Mouse (Mus musculus) MEL (cell line): ENCODE measurements at regions not wholly inside any gene's neighbourhood (a gene's known extent, or its start where the extent isn't known, plus 50 kb on each side); places are given as distances from the start of the nearest gene placed in this dataset.

Experiments used
- DNase-seq: peaks from one replicate; pipeline ENCODE4 v3.0.0; 2011; ENCODE audit warnings: low read depth, low spot score
- H3K27ac ChIP-seq: 2 replicates; pipeline ENCODE4 v1.5.1; 2012; ENCODE audit warnings: low read depth, mild to moderate bottlenecking, control low read depth, low read length, moderate library complexity; ENCODE audit not compliant: control insufficient read depth
- H3K27me3 ChIP-seq, 2 experiments: fragments of 150-350 bp in 1 of 2; sonication (generic) in 1 of 2; 2 replicates each; pipeline ENCODE4 v1.6.1; 2012; ENCODE audit warnings: low read length in 2 of 2, mild to moderate bottlenecking in 2 of 2, improper control_type of control experiment in 1 of 2, moderate library complexity in 1 of 2; ENCODE audit not compliant: insufficient read depth in 2 of 2, control insufficient read depth in 1 of 2
- H3K36me3 ChIP-seq, 2 experiments: 2 replicates each; pipeline ENCODE4 v1.6.1; 2012 to 2014; ENCODE audit warnings: low read length in 2 of 2, improper control_type of control experiment in 1 of 2, inconsistent platforms in 1 of 2, mild to moderate bottlenecking in 1 of 2; ENCODE audit not compliant: insufficient read depth in 2 of 2, control insufficient read depth in 1 of 2
- H3K4me1 ChIP-seq, 2 experiments: fragments of 150-350 bp in 1 of 2; sonication (generic) in 1 of 2; 2 replicates each; pipeline ENCODE4 v1.6.1; 2012; ENCODE audit warnings: low read length in 2 of 2, improper control_type of control experiment in 1 of 2, mild to moderate bottlenecking in 1 of 2; ENCODE audit not compliant: insufficient read depth in 2 of 2, control insufficient read depth in 1 of 2
- H3K4me3 ChIP-seq, 2 experiments: fragments of 150-350 bp in 1 of 2; sonication (generic) in 1 of 2; 2 replicates each; pipeline ENCODE4 v1.5.1; 2012; ENCODE audit warnings: low read depth in 2 of 2, low read length in 2 of 2, mild to moderate bottlenecking in 2 of 2, moderate library complexity in 2 of 2, control low read depth in 1 of 2, improper control_type of control experiment in 1 of 2; ENCODE audit not compliant: control insufficient read depth in 1 of 2, insufficient read depth in 1 of 2
- H3K79me2 ChIP-seq: 2 replicates; pipeline ENCODE4 v1.6.1; 2012; ENCODE audit warnings: mild to moderate bottlenecking, low read length, moderate library complexity; ENCODE audit not compliant: control insufficient read depth, poor library complexity, insufficient read depth
- H3K9ac ChIP-seq: 2 replicates; pipeline ENCODE4 v1.6.1; 2012; ENCODE audit warnings: low read depth, mild to moderate bottlenecking, control low read depth, low read length, moderate library complexity; ENCODE audit not compliant: control insufficient read depth, poor library complexity, severe bottlenecking
- H3K9me3 ChIP-seq: fragments of 150-350 bp; sonication (generic); replicated peaks from 2 replicates; pipeline ENCODE4 v1.6.1; 2012; ENCODE audit warnings: mild to moderate bottlenecking, low read length, improper control_type of control experiment, moderate library complexity; ENCODE audit not compliant: insufficient read depth
- BHLHE40 ChIP-seq: IDR thresholded peaks from 2 replicates; pipeline ENCODE4 v1.6.1; 2012; ENCODE audit warnings: low read depth, mild to moderate bottlenecking, inconsistent platforms, low read length, improper control_type of control experiment, borderline replicate concordance
- CHD1 ChIP-seq: IDR thresholded peaks from 2 replicates; pipeline ENCODE4 v1.6.1; 2012; ENCODE audit warnings: low read depth, mild to moderate bottlenecking, inconsistent platforms, low read length, improper control_type of control experiment
- CHD2 ChIP-seq: IDR thresholded peaks from 2 replicates; pipeline ENCODE4 v1.6.1; 2011; ENCODE audit warnings: low read length, improper control_type of control experiment
- E2F4 ChIP-seq: IDR thresholded peaks from 2 replicates; pipeline ENCODE4 v1.6.1; 2011; ENCODE audit warnings: low read depth, low read length, improper control_type of control experiment, borderline replicate concordance
- ELF1 ChIP-seq: IDR thresholded peaks from 2 replicates; pipeline ENCODE4 v1.6.1; 2014; ENCODE audit warnings: low read depth, mild to moderate bottlenecking, inconsistent platforms, low read length, improper control_type of control experiment, moderate library complexity
- GABPA ChIP-seq: IDR thresholded peaks from 2 replicates; pipeline ENCODE4 v1.6.1; 2012; ENCODE audit warnings: low read depth, mild to moderate bottlenecking, inconsistent platforms, low read length, improper control_type of control experiment, moderate library complexity
- JUND ChIP-seq: IDR thresholded peaks from 2 replicates; pipeline ENCODE4 v1.6.1; 2011; ENCODE audit warnings: low read depth, mild to moderate bottlenecking, improper control_type of control experiment, low read length
- MAZ ChIP-seq: IDR thresholded peaks from 2 replicates; pipeline ENCODE4 v1.6.1; 2012; ENCODE audit warnings: low read depth, mild to moderate bottlenecking, inconsistent platforms, low read length, improper control_type of control experiment
- MXI1 ChIP-seq: IDR thresholded peaks from 2 replicates; pipeline ENCODE4 v1.6.1; 2011; ENCODE audit warnings: mild to moderate bottlenecking, low read depth, low read length, improper control_type of control experiment
- MYB ChIP-seq: IDR thresholded peaks from 2 replicates; pipeline ENCODE4 v1.6.1; 2011; ENCODE audit warnings: mild to moderate bottlenecking, low read depth, low read length, improper control_type of control experiment
- POLR2A ChIP-seq, 2 experiments: IDR thresholded peaks; 2 replicates each; pipeline ENCODE4 v1.6.1; 2011 to 2012; ENCODE audit warnings: low read length in 2 of 2, mild to moderate bottlenecking in 2 of 2, control low read depth in 1 of 2, improper control_type of control experiment in 1 of 2, low read depth in 1 of 2, moderate library complexity in 1 of 2; ENCODE audit not compliant: control insufficient read depth in 1 of 2, insufficient read depth in 1 of 2, poor library complexity in 1 of 2
- POLR2AphosphoS2 ChIP-seq: IDR thresholded peaks from 2 replicates; pipeline ENCODE4 v1.6.1; 2011; ENCODE audit warnings: low read length, improper control_type of control experiment
- RCOR1 ChIP-seq: IDR thresholded peaks from 2 replicates; pipeline ENCODE4 v1.6.1; 2012; ENCODE audit warnings: low read depth, mild to moderate bottlenecking, inconsistent platforms, low read length, improper control_type of control experiment
- UBTF ChIP-seq: IDR thresholded peaks from 2 replicates; pipeline ENCODE4 v1.6.1; 2012; ENCODE audit warnings: low read depth, mild to moderate bottlenecking, inconsistent platforms, low read length, improper control_type of control experiment, moderate library complexity, borderline replicate concordance; ENCODE audit not compliant: insufficient read depth
- USF2 ChIP-seq, 2 experiments: IDR thresholded peaks; 2 replicates each; pipeline ENCODE4 v1.6.1; 2011 to 2012; ENCODE audit warnings: improper control_type of control experiment in 2 of 2, low read length in 2 of 2, borderline replicate concordance in 1 of 2, inconsistent platforms in 1 of 2, low read depth in 1 of 2, mild to moderate bottlenecking in 1 of 2; ENCODE audit not compliant: insufficient read depth in 1 of 2
- ZC3H11A ChIP-seq: IDR thresholded peaks from 2 replicates; pipeline ENCODE4 v1.6.1; 2012; ENCODE audit warnings: low read depth, mild to moderate bottlenecking, inconsistent platforms, low read length, improper control_type of control experiment
- ZMIZ1 ChIP-seq: IDR thresholded peaks from 2 replicates; pipeline ENCODE4 v1.6.1; 2012; ENCODE audit warnings: low read depth, mild to moderate bottlenecking, inconsistent platforms, low read length, improper control_type of control experiment, moderate library complexity

GRCm38 (mm10) chr9:116377706-116378105 lies 202.5 kb upstream of the Tgfbr2 start:
- DNase-seq: no peak
- Histone ChIP-seq H3K4me3 (no peak overlapping the region), H3K9me3 (no peaks in the 10 kb centered on the region), H3K27me3 (no peaks in the 10 kb centered on the region), H3K27ac (no peak overlapping the region), H3K79me2 (no peaks in the 10 kb centered on the region), H3K36me3 (no peaks in the 10 kb centered on the region), H3K9ac (no peak overlapping the region), H3K4me1 (no peaks in the 10 kb centered on the region)
- TF ChIP-seq POLR2AphosphoS2: no peak
- TF ChIP-seq JUND: no peak
- no peak for TF ChIP-seq CHD2
- TF ChIP-seq POLR2A (IDR thresholded peaks at IDR 0.05; ENCODE audit: control insufficient read depth in 1 of 2, insufficient read depth in 1 of 2, low read depth in 1 of 2, low read length in 2 of 2, poor library complexity in 1 of 2): no peak
- TF ChIP-seq CHD1: no peak
- TF ChIP-seq MYB: no peak
- no peak for TF ChIP-seq RCOR1
- no peak for TF ChIP-seq UBTF
- no peak for TF ChIP-seq MXI1
- no peak for TF ChIP-seq ZMIZ1
- no peak for TF ChIP-seq E2F4
- no peak for TF ChIP-seq MAZ
- TF ChIP-seq BHLHE40: no peak
- TF ChIP-seq USF2 (IDR thresholded peaks at IDR 0.05; ENCODE audit: borderline replicate concordance in 1 of 2, insufficient read depth in 1 of 2, low read depth in 1 of 2, low read length in 2 of 2): no peak
- TF ChIP-seq ZC3H11A: no peak
- TF ChIP-seq GABPA: no peak
- TF ChIP-seq ELF1: no peak

- Histone ChIP-seq H3K9ac (no peak overlapping the region), H3K4me3 (no peak overlapping the region), H3K4me1 (no peaks in the 10 kb centered on the region), H3K27ac (no peak overlapping the region), H3K27me3 (no peaks in the 10 kb centered on the region), H3K36me3 (no peaks in the 10 kb centered on the region), H3K79me2 (no peaks in the 10 kb centered on the region), H3K9me3 (no peaks in the 10 kb centered on the region)
- DNase-seq: no peak
- no peak for TF ChIP-seq ZC3H11A
These were observed 200.6 kb upstream of the Tgfbr2 start for GRCm38 (mm10) chr9:116375658-116376357.
